18 mouse cellular contexts compared by ENCODE assay signal in genomic region chr6:24619285-24620045, GRCm38 (mm10). TPM values are rescaled to one million over a fixed set of nuclear protein-coding genes. Genes with fewer than 3 reads are reported as not detected.
DNase-seq lines count a peak whose midpoint lies in the region; ATAC-seq and TF ChIP-seq lines count a peak whose summit lies in the region.
"Had no signal": no experiment of that assay in that cellular context is flagged by ENCODE, and none has a peak within 500 bp of the region (broad histone marks: within the 10 kb centered on the region; RNA-seq: fewer than 3 reads in every experiment).

No protein-coding gene starts in this region.

- H3K4me3 ChIP-seq in heart, embryonic 16.5 days (ENCODE audit: low read length) = no peak overlapping the region
- H3K4me3 ChIP-seq in lung, embryonic 14.5 days (ENCODE audit: low read depth, low read length) = no peak overlapping the region
- no peak overlapping the region for H3K4me3 ChIP-seq in forebrain, embryonic 15.5 days
- no peak overlapping the region for H3K4me3 ChIP-seq in limb, embryonic 13.5 days
- no peak overlapping the region for H3K4me3 ChIP-seq in thymus, adult 2 months (ENCODE audit: control insufficient read depth, insufficient read depth, low read length)
- H3K4me3 ChIP-seq: heart, embryonic 15.5 days had no signal

- no peak for TF ChIP-seq POLR2A in thymus, adult 2 months (IDR thresholded peaks at IDR 0.05; ENCODE audit: control insufficient read depth, extremely low read depth, insufficient read depth, low read length, poor library complexity)

- no peak for TF ChIP-seq CTCF in lung, embryonic 14.5 days (IDR thresholded peaks at IDR 0.05; ENCODE audit: low read depth)
- TF ChIP-seq CTCF in thymus, adult 2 months (IDR thresholded peaks at IDR 0.05; ENCODE audit: borderline replicate concordance, control insufficient read depth, extremely low read depth, insufficient read depth, low read length, poor library complexity) = no peak

- DNase-seq in heart, adult 8-10 months (ENCODE audit: low spot score) = no peak
- peak; percentile 49 for DNase-seq in lung, embryonic 14.5 days
- no peak for DNase-seq in lung, postnatal 25 days (ENCODE audit: low spot score)
- no peak for DNase-seq in thymus, adult 2 months
- DNase-seq: cerebellum, adult 11 months; kidney, postnatal 10 days; lung, adult 18-20 months; right cerebral cortex, postnatal 4 days; thymus, postnatal 4 days had no signal

- 69% methylated on average over 6 of the region's 6 CpGs for WGBS in heart, embryonic 16.5 days
- WGBS in lung, embryonic 14.5 days = 50% methylated on average over 5 of the region's 6 CpGs
- 69% methylated on average over 6 of the region's 6 CpGs for WGBS in forebrain, embryonic 15.5 days
- WGBS in limb, embryonic 13.5 days = 58% methylated on average over 5 of the region's 6 CpGs
- 88% methylated on average over 5 of the region's 6 CpGs for WGBS in thymus, adult 2 months

- H3K4me2 ChIP-seq in heart, embryonic 16.5 days (ENCODE audit: low read depth, low read length) = no peak overlapping the region
- no peak overlapping the region for H3K4me2 ChIP-seq in lung, embryonic 14.5 days
- no peak overlapping the region for H3K4me2 ChIP-seq in forebrain, embryonic 15.5 days (replicated peaks)
- no peak overlapping the region for H3K4me2 ChIP-seq in limb, embryonic 13.5 days (replicated peaks)
- H3K4me2 ChIP-seq: heart, embryonic 15.5 days had no signal

- H3K27me3 ChIP-seq in heart, embryonic 16.5 days (ENCODE audit: control insufficient read depth, insufficient read depth, low read length) = no peaks in the 10 kb centered on the region
- no peaks in the 10 kb centered on the region for H3K27me3 ChIP-seq in lung, embryonic 14.5 days (ENCODE audit: insufficient read depth, low read length)
- H3K27me3 ChIP-seq in forebrain, embryonic 15.5 days = no peaks in the 10 kb centered on the region
- H3K27me3 ChIP-seq in limb, embryonic 13.5 days = no peaks in the 10 kb centered on the region
- H3K27me3 ChIP-seq in thymus, adult 2 months (ENCODE audit: control insufficient read depth, insufficient read depth, low read length) = no peaks in the 10 kb centered on the region
- H3K27me3 ChIP-seq: heart, embryonic 15.5 days had no signal

- no peak overlapping the region for H3K9ac ChIP-seq in heart, embryonic 16.5 days (ENCODE audit: low read length)
- no peak overlapping the region for H3K9ac ChIP-seq in lung, embryonic 14.5 days
- H3K9ac ChIP-seq in forebrain, embryonic 15.5 days (replicated peaks) = no peak overlapping the region
- no peak overlapping the region for H3K9ac ChIP-seq in limb, embryonic 13.5 days
- H3K9ac ChIP-seq: heart, embryonic 15.5 days had no signal

- H3K4me1 ChIP-seq in heart, embryonic 16.5 days (ENCODE audit: control insufficient read depth, insufficient read depth, low read length) = peaks cover 3% of the 10 kb centered on the region; the same call in 1 of the 2 replicates
- H3K4me1 ChIP-seq in lung, embryonic 14.5 days (ENCODE audit: insufficient read depth) = no peaks in the 10 kb centered on the region
- no peaks in the 10 kb centered on the region for H3K4me1 ChIP-seq in forebrain, embryonic 15.5 days
- no peaks in the 10 kb centered on the region for H3K4me1 ChIP-seq in limb, embryonic 13.5 days
- H3K4me1 ChIP-seq in thymus, adult 2 months (replicated peaks; ENCODE audit: control insufficient read depth, insufficient read depth, low read length) = no peaks in the 10 kb centered on the region

- peaks cover 30% of the 10 kb centered on the region for H3K36me3 ChIP-seq in heart, embryonic 16.5 days (ENCODE audit: control insufficient read depth, insufficient read depth)
- H3K36me3 ChIP-seq in lung, embryonic 14.5 days (ENCODE audit: insufficient read depth) = peaks cover 54% of the 10 kb centered on the region
- H3K36me3 ChIP-seq in forebrain, embryonic 15.5 days = peaks cover 43% of the 10 kb centered on the region
- peaks cover 59% of the 10 kb centered on the region for H3K36me3 ChIP-seq in limb, embryonic 13.5 days
- H3K36me3 ChIP-seq in thymus, adult 2 months (ENCODE audit: control insufficient read depth, insufficient read depth, low read length) = peaks cover 47% of the 10 kb centered on the region

- H3K27ac ChIP-seq in heart, embryonic 16.5 days (ENCODE audit: low read length) = no peak overlapping the region
- no peak overlapping the region for H3K27ac ChIP-seq in lung, embryonic 14.5 days (ENCODE audit: low read depth)
- H3K27ac ChIP-seq in forebrain, embryonic 15.5 days (replicated peaks) = no peak overlapping the region
- H3K27ac ChIP-seq in limb, embryonic 13.5 days = no peak overlapping the region
- H3K27ac ChIP-seq in thymus, adult 2 months (ENCODE audit: control insufficient read depth, insufficient read depth, low read length) = no peak overlapping the region
- H3K27ac ChIP-seq: heart, embryonic 15.5 days had no signal

- H3K9me3 ChIP-seq in heart, embryonic 16.5 days (replicated peaks; ENCODE audit: control insufficient read depth, low read length) = no peaks in the 10 kb centered on the region
- no peaks in the 10 kb centered on the region for H3K9me3 ChIP-seq in lung, embryonic 14.5 days (ENCODE audit: low read depth, low read length)
- no peaks in the 10 kb centered on the region for H3K9me3 ChIP-seq in forebrain, embryonic 15.5 days
- no peaks in the 10 kb centered on the region for H3K9me3 ChIP-seq in limb, embryonic 13.5 days
- H3K9me3 ChIP-seq: heart, embryonic 15.5 days had no signal

- 0 out of 2 replicates have a peak, but pooled peaks have one; percentile 14 for ATAC-seq in heart, embryonic 16.5 days (replicated peaks; ENCODE audit: extremely low read depth, insufficient read depth, low FRiP score)
- ATAC-seq in lung, embryonic 14.5 days (ENCODE audit: insufficient read depth) = peak; percentile 44; the same call in 1 of the 2 replicates
- peak; percentile 46 for ATAC-seq in forebrain, embryonic 15.5 days (replicated peaks)
- ATAC-seq in limb, embryonic 13.5 days (ENCODE audit: low FRiP score, low read depth) = peak; percentile 48; the same call in 1 of the 2 replicates
- ATAC-seq: activated CD4-positive, CD25-positive, alpha-beta regulatory T cell, adult 4 months had no signal

RNA-seq across cellular contexts. Expression of gene Lmod2, which starts 21.9 kb away (rescaled TPM):
- 49.6 and 52.6 TPM in 2 replicates for polyA plus RNA-seq in heart, embryonic 16.5 days (2015; fragmentation: Nextera tagmentation; extraction: Ambion mirVana)
- total RNA-seq in heart, adult 8-10 months (2022) = 100 to 1,000 TPM; 758 to 914 (median 862) TPM
- polyA plus RNA-seq in lung, embryonic 14.5 days (2014; fragmentation: Nextera tagmentation; extraction: Ambion mirVana) = 0.09 and 0.61 TPM in 2 replicates
- polyA plus RNA-seq in forebrain, embryonic 15.5 days (2015; fragmentation: Nextera tagmentation; extraction: Ambion mirVana) = not detected in 2 replicates
- 0.74 and 1.0 TPM in 2 replicates for polyA plus RNA-seq in limb, embryonic 13.5 days (2015; fragmentation: Nextera tagmentation; extraction: Ambion mirVana)
- polyA plus RNA-seq in thymus, adult 2 months (2012; rRNA removed) = 0.54 and 6.4 TPM in 2 replicates
- total RNA-seq: layer of hippocampus, postnatal 10 days; left cerebral cortex, postnatal 25 days; monocyte, adult 5-6 weeks had no signal
- polyA plus RNA-seq: activated CD4-positive, CD25-positive, alpha-beta regulatory T cell, adult 4 months; cortical plate, adult 2 months had no signal

RNA-seq across cellular contexts. Expression of gene Wasl, which starts 45.3 kb away (rescaled TPM):
- 42.9 and 52.0 TPM in 2 replicates for polyA plus RNA-seq in heart, embryonic 16.5 days (2015; fragmentation: Nextera tagmentation; extraction: Ambion mirVana)
- total RNA-seq in heart, adult 8-10 months (2022) = 10 to 100 TPM; 23.5 to 27.0 (median 25.3) TPM
- 61.2 and 65.2 TPM in 2 replicates for polyA plus RNA-seq in lung, embryonic 14.5 days (2014; fragmentation: Nextera tagmentation; extraction: Ambion mirVana)
- polyA plus RNA-seq in forebrain, embryonic 15.5 days (2015; fragmentation: Nextera tagmentation; extraction: Ambion mirVana) = 71.0 and 74.1 TPM in 2 replicates
- 71.1 and 78.2 TPM in 2 replicates for polyA plus RNA-seq in limb, embryonic 13.5 days (2015; fragmentation: Nextera tagmentation; extraction: Ambion mirVana)
- polyA plus RNA-seq in thymus, adult 2 months (2012; rRNA removed) = 46.3 and 87.3 TPM in 2 replicates
